Mouse (Mus musculus): ENCODE measurements around the gene Abr.

- TF ChIP-seq POLR2A (IDR thresholded peaks at IDR 0.05; ENCODE audit: insufficient read length, low read depth) (no peak), POLR2AphosphoS2 (IDR thresholded peaks at IDR 0.05; ENCODE audit: insufficient read length, low read depth) (no peak), MAX (IDR thresholded peaks at IDR 0.05; ENCODE audit: low read depth) (no peak), E2F4 (IDR thresholded peaks at IDR 0.05; ENCODE audit: insufficient read depth) (no peak), USF1 (IDR thresholded peaks at IDR 0.05; ENCODE audit: low read depth) (no peak), CEBPB (IDR thresholded peaks at IDR 0.05; ENCODE audit: insufficient read depth, poor library complexity, severe bottlenecking) (no peak), MYOD1 (IDR thresholded peaks at IDR 0.05; ENCODE audit: control insufficient read depth in 1 of 3, insufficient read length in 2 of 3, low read depth in 2 of 3) (no peak), TCF3 (IDR thresholded peaks at IDR 0.05; ENCODE audit: insufficient read length, low read depth) (no peak), MYOG (IDR thresholded peaks at IDR 0.05; ENCODE audit: control insufficient read depth in 1 of 3, insufficient read depth in 1 of 3, insufficient read length in 2 of 3, low read depth in 2 of 3) (no peak)
These were observed 185.2 kb downstream of the Abr start for GRCm38 (mm10) chr11:76436864-76437437.
